Mouse (Mus musculus) left cerebral cortex, adult 9 months (tissue): Measurements from ENCODE around the gene Lingo2.

ENCODE experiments used
- DNase-seq, 2 experiments: peaks; one replicate each; pipeline ENCODE4 v3.0.0; 2022; ENCODE audit warnings: low spot score in 2 of 2

Lingo2 gene

DNA sequence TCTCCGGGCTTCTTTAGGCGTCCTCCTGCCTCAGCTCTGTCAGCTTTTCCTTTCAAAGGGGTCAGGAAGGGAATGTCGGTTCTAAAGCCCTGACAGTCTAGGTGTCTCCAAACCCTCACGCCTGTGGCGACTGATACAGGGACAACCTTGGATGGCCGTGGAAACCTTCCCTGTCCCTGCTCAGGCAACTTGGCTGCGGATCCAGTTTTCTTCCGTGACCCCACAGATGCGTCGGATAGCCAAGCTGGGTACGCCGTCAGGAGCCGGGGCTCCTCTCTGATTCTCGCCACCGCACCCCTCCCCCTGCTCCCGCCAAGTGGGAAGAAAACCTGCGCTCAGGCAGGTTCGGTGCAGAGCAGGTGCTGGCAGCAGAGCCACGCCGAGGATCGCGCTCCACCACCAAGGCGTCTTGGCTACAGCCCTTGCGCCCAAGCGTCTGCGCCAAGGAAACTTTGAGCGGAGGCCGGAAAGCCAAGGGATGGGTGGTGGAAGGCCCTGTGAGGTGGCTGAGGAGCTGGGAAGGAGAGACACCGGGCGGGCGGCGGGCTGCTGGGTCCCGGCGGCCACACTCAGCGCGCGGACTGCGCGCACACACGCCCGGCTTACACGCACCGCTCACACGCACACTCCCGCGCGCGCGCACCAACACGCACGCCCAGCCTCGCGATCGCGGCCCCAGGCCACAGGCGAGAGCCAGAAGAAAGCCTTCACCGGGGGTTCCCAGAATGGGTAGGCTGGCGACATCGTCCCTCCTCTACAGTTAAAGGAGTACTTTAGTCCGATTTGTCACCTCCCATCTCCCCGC, at the start of gene Lingo2:
Gene Lingo2, minus strand, starts transcription at position 598 of the 805 bp plus-strand sequence.
- peak in 1 of 2 experiments; percentile 46 for DNase-seq

DNA sequence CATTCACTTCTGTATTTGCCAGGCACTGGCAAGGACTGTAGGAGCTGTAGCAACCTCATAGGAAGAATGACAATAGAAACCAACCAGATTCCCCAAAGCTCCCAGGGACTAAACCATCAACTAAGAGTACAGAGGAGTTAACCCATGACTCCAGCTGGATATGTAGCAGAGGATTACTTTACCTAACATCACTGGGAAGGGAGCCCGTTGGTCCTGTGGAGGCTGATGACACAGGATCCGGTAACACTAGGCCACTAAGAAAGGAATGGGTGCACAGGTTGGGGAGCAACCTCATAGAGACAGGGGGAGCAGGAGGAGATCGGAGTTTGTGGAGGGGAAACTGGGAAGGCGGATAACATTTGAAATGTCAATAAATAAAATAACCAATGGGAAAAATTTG, 21.8 kb upstream of the Lingo2 start:
- DNase-seq = no peak

DNA sequence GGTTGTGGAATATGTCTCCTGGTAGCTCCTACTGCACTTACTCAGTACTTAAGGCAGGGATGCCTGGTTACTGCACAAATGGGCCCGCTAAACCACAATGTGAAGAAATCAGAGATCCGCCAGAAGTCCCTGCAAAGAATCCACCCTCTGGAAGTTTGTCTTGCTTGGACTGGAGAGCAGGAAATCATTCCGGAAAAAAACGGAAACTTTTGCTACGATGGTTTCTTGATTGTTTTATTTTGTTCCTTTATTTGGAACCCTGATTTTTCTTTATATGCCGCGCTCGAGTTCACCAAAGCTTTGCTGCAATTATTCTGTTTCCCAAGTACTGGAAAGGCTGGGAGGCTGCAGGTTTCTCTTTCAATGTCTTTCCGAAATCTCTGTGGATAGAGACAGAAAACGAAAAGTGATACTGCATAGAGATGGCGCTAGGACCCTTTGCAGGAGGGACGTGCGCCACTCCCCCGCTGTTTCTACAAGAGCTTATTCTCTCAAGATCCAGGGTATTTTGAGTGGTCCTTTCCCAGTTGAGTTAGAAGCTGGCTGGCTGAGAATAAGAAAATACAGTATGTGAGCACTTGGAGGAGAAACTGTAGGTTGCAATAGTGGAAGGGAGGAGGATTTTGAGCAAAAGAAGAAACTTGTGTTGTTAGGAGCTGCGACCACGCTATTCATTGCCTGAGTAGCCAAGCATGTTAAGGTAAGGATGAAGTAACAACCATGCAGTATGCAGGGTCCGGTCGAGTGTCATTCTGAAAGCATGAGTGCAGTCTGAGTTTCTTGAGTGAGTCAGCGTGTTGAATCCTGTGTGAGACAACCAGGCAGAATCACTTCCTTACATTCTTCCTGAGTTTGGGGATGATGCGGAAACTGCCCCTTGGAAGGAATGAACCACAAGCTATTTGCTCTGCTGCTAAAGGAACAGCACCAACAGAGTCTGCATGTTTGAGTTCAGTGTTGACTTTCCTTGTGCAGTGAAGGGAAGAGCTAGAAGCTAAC, 1.2 kb upstream of the Lingo2 start:
- DNase-seq = peak in 1 of 2 experiments; percentile 40

DNA sequence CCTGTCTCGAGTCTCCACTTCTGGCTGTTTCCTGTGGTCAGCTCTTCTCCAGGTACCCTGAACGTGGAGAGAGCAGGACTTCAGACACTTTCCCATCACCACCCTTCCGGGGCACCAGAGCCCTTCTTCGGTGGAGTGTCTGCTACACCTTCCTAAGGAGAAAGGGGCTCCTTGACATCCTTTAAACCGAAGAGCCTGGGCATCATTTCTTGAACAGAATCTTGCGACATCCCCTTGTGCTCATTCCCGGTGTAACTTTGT, 338 bp upstream of the Lingo2 start:
- no peak for DNase-seq

DNA sequence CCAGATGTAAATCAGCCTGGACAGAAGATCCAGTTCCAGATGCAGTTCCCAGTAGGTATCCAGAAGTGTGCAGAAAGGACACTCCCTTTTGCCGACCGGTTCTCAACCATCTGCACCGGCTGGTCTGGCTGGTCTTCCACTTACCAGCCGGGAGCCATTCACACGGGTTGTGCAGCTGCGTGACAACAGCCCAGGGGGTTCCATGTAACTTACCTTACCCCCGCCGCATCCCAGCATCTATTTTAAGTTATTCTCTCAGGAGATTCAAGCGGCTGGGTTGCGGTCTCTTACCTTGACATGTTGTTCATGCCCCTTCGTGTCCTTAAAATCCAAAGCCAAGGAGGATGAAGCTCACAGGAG, 777 bp downstream of the Lingo2 start:
- DNase-seq = peak in 1 of 2 experiments; percentile 27

DNA sequence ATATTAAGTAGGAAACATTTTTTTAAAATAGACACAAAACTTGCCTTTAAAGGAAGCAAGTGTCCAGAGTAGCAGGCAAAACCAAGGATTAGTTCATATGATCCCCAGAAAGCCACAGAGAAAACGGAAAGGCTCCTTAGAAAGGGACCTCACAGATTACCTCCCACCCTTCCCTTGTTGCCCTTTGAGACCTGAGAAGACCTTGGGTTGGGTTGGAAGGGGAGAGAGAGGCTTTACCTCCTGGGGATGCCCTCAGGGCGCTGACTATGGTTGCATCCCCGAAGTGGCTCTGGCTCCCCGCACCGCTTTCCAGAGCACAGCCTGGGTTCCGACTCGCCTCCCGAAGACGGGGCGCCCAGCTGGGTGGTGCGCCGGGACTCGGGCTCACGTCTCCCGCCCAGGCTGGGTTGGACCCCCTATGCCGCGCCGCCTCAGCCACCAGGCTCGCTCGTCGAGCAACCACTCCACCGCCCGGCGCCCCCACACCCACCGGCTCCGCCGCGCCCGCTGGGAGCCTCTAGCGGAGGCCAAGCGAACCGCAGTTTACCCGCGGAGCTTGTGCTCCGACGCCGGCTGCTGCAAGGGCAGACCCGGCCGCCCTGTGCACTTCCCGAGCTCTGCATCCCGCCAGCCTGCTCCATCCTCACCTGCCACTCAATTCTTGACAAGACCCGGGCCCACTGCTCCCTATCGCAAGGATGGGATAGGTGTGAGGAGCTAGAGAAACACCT, 1.4 kb downstream of the Lingo2 start:
- peak in 1 of 2 experiments; percentile 68 for DNase-seq

DNA sequence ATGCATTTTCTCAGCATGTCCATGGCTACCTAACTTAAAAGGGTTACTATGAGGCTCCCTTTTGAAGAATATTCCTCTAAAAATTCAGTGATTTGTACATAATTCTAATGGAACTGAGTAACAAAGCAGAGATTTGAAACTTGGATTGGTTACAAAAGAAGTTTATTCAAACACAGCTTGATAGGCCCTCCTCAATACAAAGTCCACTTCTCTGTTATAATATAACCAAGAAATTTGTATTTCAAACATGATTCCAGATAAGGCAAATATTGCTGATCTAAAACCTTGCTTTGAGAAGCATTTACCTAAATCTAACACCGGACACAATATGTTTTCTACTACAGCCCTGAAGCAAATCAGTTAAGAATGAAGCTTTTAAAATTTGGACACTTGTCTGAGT, 60.7 kb downstream of the Lingo2 start:
- no peak for DNase-seq

DNA sequence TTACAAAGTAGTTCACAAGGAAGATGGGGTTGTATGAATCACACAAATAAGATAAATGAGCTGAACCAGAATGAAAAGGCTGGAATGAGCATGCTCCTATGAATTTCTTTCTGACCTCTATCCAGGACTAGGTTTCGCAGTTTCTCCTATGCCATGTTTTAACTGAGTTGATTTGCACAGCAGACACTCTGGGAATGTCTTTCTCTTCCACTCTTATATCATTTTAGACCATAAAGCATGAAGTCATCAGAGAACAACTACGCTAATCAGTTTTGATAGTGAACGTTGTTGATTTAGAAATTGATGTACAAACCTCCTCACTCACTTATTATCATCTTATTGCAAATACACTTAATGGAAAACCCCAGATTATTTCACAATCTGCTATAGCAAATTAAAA, 61.2 kb downstream of the Lingo2 start:
- DNase-seq = no peak

DNA sequence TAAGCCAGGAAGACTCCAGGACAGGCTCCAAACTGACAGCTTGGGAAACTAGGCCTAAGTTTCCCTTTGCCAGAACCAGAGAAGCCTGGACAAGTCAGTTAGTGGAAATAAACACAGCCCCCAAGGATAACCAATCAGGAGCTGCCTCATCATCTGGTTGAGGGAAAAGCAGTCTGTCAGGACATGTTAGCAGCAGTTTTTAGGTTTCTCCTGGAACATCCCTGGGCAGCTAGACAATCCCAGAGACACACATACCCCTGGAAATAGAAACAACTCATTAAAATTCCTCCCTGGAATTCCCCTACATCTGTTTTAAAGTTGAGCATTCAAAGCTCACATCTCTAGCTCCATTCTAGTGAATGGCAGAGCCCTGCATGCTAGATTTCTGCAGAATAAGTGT, 76.8 kb downstream of the Lingo2 start:
- DNase-seq = peak in 1 of 2 experiments; percentile 19

DNA sequence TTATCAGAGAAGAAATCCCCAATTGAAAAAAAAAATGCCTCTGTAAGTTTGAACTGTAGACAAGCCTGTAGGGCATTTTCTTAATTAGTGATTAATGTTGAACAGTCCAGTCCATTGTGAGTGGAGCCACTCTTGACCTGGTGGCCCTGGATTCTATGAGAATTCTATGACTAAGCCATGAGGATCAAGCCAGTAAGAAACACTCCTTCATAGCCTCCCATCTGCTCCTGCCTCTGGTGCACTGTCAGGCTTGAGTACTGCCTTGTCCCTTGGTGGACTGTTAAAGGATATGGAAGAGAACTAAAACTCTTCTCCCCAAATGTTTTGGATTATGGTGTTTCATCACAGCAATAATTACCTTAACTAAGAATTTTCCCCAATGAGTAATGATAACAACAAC, 126.6 kb downstream of the Lingo2 start:
- no peak for DNase-seq

DNA sequence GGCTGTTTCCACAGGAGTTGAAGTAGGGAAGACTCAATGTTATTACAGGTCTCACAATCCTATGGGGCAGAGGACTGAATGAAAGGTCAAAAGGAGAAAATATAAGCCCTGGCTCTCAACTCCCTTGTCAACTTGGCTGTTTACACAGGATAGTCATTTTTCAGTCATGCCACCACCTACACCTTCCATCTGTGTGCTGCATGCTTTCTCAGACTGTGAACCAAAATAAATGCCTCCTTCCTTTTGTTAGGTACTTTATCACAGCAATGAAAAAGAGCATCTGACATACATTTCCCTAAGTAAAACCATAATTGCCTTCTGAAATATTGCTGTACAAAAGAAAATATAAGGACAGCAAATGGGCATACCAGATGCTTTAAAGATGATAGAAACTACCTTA, 129.6 kb downstream of the Lingo2 start:
- DNase-seq = peak; percentile 10 to 38

DNA sequence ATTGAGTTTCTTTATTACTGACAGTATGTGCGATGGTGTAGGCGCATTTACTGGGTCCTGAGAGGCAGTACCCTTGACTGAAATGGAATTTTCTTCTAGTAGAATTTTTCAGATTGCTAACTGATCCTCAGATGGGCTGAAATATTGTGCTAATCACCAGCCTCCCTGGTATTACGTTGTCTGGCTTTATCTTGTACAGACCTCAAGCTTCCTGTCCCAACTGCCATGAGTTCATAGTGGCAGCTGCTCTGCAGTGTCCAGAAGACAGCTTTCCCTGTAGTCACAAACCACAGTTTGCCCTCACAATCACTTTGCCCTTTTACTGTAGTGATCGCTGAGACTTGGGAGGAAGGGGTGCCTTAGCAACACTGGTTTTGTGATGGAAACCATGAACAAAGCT, 176.5 kb downstream of the Lingo2 start:
- no peak for DNase-seq

DNA sequence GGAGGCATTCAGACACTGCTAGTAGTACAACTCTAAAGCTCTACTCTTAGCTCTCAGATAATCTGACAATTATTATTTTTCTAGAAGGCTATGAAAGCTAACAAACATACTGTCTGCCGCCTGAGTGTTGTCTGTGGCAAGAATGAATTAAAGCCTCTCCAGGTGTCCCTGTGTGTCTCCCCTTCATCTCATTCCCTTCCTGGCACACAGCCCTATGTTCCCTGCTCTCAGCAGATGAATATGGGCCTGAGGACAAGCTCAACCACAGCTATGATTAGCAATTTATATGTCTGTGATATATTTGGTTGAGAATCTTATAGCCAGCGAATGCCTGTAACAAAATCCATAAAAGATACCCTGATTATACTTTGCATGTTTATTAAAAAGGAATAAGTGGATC, 220.9 kb downstream of the Lingo2 start:
- DNase-seq = no peak

DNA sequence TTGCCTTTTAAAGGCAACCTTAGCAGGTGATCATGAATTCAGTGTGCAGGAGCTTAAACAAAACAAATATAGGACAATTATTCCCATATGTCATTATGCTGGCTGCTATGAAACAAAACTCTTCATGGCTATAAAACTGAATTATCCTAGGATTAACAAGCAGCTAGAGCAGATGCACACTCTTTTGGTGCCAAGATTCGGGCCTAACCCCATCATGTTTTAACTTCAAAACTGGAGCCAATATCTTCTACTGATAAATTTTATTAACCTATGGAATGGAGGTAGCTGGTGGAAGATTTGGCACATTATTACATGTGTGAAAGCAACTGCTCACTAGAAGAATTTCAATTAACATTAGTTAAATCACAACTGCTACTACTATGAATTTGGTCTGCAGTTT, 235.1 kb downstream of the Lingo2 start:
- DNase-seq = no peak

DNA sequence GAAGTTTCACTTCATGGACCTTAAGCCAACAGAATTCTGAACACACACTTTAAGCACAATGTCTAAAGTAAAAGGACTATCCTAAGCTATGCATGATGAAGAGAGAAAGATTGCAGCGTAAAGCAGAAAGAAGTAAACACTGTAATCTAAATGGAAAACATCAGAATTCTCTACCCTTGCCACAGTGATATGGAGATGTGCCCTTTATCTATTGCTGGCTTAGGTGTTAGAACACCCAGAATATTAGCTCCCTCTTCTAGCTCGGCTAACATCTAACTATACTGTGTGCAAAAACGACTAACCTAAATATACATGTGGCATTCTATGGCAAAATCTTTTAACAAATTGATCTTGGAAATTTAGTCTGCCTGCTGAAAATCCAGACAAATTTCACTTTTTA, 252.7 kb downstream of the Lingo2 start:
- DNase-seq = no peak

DNA sequence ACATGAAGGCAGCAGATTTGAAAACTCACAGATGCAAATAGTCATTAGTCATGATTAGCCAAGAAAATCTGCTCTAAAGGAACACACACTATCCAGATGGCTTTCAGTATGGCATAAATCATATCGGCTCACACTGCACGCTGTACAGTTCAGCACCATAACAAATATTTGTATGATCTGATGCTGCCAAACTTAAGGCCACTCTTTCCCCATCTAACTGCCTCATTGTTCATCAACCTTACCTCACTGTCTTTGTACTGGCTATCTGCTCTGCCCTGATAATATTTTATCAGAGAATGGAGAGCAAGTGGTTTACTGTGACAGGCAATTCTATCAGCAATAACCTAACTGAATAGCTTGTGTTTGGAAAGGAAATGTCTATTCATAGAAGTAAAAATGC, 254.7 kb downstream of the Lingo2 start:
- no peak for DNase-seq

DNA sequence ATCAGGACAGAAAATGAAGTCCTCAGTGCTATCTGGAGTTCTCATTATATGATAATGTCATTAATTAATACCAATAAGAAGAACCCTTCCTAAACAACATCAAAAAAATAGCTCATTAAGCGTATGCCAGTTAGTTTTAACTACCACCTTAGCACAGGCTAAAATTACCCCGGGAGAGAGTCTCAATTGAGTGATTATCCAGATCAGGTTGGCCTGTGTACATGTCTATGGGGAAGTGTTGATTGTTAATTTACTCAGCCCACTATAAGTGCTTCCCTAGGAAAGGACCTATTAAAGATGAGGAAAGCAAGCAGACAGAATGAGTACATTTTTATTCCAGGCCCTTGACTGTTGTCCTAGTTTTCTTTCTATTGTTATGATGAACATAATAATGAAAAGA, 291.6 kb downstream of the Lingo2 start:
- DNase-seq = no peak

DNA sequence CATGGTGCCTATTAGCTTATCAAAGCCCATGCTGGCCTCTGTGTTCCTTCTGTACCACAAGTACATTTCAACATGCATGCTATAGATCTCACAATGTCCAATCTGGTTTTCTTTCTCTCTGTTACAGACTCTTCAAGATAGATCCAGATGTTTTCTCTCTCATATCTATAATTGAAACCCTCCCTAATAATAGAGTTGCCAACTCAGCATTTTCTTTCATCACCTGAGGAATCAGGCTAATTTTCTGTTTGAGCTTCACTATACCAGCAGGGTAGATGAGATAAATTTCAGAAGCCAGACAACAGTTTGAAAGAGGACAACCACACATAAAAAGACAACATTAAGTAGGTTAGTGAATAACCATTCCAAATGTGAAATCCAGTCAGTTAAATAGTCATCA, 303.8 kb downstream of the Lingo2 start:
- no peak for DNase-seq

DNA sequence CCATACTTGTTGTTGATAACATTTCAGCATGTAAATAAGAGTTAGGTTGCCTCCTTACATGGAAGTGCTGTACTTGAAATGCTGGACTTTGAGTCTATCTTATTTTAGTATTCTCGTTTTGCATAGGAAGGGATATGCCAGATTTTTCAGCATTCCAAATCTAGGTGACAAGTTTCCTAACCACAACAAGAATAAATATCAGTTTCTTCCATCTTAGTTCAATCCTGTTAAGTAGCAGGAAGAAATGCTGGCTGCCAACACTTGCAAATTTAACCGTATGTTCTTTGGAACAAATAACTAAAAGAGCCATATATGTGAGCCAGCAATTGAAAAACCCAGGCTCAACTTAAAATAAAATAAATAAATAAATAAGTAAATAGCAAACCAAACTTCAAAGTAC, 315.9 kb downstream of the Lingo2 start:
- no peak for DNase-seq

DNA sequence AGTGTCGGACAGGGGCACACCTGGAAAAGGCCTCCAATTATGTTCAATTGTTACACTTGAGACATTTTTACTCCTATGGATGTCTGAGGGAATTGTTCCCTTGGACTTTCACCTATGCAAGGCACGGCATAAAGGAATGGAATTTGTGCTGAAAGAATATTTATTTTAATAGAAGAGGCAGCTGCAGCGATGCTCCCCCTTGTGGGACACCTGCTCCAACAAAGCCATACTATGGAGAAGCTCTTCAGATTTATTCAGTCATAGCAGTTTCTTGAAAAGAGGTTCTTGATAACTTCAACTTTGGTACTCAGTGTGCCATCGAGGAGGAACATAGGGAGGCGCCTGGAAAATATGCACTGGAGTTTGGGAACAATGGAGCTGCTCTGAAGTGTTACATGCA, 374.7 kb downstream of the Lingo2 start:
- DNase-seq = no peak

DNA sequence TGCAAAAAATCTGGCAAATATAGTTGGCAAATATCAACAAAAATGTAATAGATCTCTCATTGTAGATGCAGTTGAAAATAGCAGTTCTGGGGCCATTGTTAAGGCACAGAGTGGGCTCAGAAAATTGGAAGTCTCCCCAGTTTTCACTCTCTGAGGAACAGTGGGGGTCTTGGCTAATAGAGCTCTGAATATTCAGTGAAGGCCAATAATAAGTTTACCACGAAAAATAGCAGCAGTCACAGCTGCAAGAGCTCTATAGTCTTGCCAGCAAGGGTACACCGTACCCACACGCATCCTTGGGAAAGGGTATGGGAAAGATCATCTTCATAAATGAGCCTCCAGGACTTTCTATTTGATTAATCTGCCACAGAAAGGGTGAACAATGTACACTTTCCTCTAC, 375.3 kb downstream of the Lingo2 start:
- DNase-seq = no peak

DNA sequence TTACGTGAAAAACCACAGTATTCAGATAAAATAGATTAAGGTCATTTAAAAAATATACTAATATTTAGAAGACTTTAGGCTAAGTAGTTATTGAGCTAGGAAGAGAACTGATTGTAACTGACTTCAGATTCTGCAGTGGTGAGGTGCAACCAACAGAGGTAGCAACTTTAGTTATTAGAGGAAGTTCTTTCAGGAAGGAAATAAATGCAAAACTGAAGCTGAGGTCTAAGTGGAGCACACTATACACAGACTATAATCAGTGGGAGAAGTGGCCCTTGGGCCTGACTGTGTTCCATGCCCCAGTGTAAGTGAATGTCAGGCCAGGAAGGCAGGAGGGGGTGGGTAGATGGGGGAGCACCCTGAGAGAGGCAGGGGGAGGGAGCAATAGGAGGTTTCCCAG, 385.0 kb downstream of the Lingo2 start:
- DNase-seq = no peak
